Mouse (Mus musculus) forebrain, embryonic 11.5 days (tissue): ENCODE measurements at regions not wholly inside any gene's neighbourhood (a gene's known extent, or its start where the extent isn't known, plus 50 kb on each side); places are given as distances from the start of the nearest gene placed in this dataset.

Source experiments
- ATAC-seq: fragments of 200-750 bp; cut with Nextera tagmentation; replicated peaks from 2 replicates; pipeline ENCODE4 v1.8.0; 2017; ENCODE audit warnings: moderate TSS enrichment; ENCODE audit not compliant: low FRiP score
- DNase-seq: peaks from one replicate; pipeline ENCODE4 v3.0.0-alpha.2; 2017; ENCODE audit warnings: low spot score
- H3K27ac ChIP-seq: fragments of 300-500 bp; sonication (generic); 2 replicates; pipeline ENCODE4 v1.5.1; 2014; ENCODE audit warnings: low read depth, low read length
- H3K27me3 ChIP-seq: fragments of 300-500 bp; sonication (generic); 2 replicates; pipeline ENCODE4 v1.6.1; 2014; ENCODE audit warnings: mild to moderate bottlenecking, low read length, mixed read lengths; ENCODE audit not compliant: control insufficient read depth, insufficient read depth
- H3K36me3 ChIP-seq: fragments of 300-500 bp; sonication (generic); 2 replicates; pipeline ENCODE4 v1.6.1; 2014; ENCODE audit warnings: mild to moderate bottlenecking, low read length, moderate library complexity, mixed read lengths; ENCODE audit not compliant: control insufficient read depth, insufficient read depth
- H3K4me1 ChIP-seq: fragments of 300-500 bp; sonication (generic); replicated peaks from 2 replicates; pipeline ENCODE4 v1.6.1; 2014; ENCODE audit warnings: low read length, mixed read lengths; ENCODE audit not compliant: control insufficient read depth, insufficient read depth
- H3K4me2 ChIP-seq: fragments of 300-500 bp; sonication (generic); 2 replicates; pipeline ENCODE4 v1.6.1; 2014; ENCODE audit warnings: low read depth, mild to moderate bottlenecking, low read length, moderate library complexity, mixed read lengths; ENCODE audit not compliant: severe bottlenecking
- H3K4me3 ChIP-seq: fragments of 300-500 bp; sonication (generic); 2 replicates; pipeline ENCODE4 v1.5.1; 2014; ENCODE audit warnings: low read depth, low read length
- H3K9ac ChIP-seq: fragments of 300-500 bp; sonication (generic); 2 replicates; pipeline ENCODE4 v1.6.1; 2014; ENCODE audit warnings: low read length
- H3K9me3 ChIP-seq: fragments of 300-500 bp; sonication (generic); 2 replicates; pipeline ENCODE4 v1.6.1; 2016; ENCODE audit warnings: low read length, mixed read lengths; ENCODE audit not compliant: control insufficient read depth
- WGBS: fragments of 180-500 bp; shearing (Covaris S2); extraction: QIAGEN DNeasy Blood & Tissue Kit; methylation state at CpG from one replicate; pipeline ENCODE4 v1.1.7; 2014; 5-methylcytosine and 5-hydroxymethylcytosine counted together

DNA sequence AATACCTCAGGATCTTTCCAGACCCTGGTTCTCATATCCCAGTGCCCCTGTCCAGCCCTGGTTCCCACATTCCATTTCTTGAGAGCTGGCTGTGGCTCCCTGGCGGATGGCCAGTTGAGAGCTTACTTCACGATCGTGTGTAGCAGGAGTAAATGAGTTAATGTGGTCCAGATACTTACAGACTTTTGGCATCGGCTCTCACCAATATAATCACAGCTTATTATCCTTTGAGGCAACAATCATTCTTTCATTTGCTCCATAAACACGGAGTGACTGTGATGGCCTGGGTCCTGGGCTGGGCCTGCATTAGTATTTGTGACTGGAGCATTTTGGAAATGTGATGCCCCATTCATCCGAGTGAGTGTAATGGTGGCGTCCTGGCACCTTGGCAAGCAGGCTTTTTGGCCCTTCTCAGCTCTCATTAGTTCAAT is 103.5 kb downstream of the Btg1 start:
- H3K9ac ChIP-seq = no peak overlapping the region
- no peak overlapping the region for H3K4me2 ChIP-seq
- H3K9me3 ChIP-seq = no peaks in the 10 kb centered on the region
- H3K4me3 ChIP-seq = no peak overlapping the region
- WGBS = 73% methylated on average over 7 of the region's 7 CpGs
- DNase-seq (no peak), ATAC-seq (no peak)
- peaks cover 11% of the 10 kb centered on the region; the same call in 1 of the 2 replicates for H3K4me1 ChIP-seq
- H3K27me3 ChIP-seq = no peaks in the 10 kb centered on the region
- H3K27ac ChIP-seq = no peak overlapping the region
- H3K36me3 ChIP-seq = no peaks in the 10 kb centered on the region

- Histone ChIP-seq H3K4me1 (peaks cover 11% of the 10 kb centered on the region; the same call in 1 of the 2 replicates), H3K9me3 (no peaks in the 10 kb centered on the region), H3K4me3 (no peak overlapping the region), H3K9ac (no peak overlapping the region), H3K4me2 (no peak overlapping the region), H3K27ac (no peak overlapping the region), H3K27me3 (no peaks in the 10 kb centered on the region), H3K36me3 (no peaks in the 10 kb centered on the region)
- 0 out of 2 replicates have a peak, but pooled peaks have one; percentile 10 for ATAC-seq
- WGBS = 24% methylated on average over 9 of the region's 9 CpGs
- DNase-seq = no peak
These were observed 104.3 kb downstream of the Btg1 start for GRCm38 (mm10) chr10:96720956-96721688.

DNA sequence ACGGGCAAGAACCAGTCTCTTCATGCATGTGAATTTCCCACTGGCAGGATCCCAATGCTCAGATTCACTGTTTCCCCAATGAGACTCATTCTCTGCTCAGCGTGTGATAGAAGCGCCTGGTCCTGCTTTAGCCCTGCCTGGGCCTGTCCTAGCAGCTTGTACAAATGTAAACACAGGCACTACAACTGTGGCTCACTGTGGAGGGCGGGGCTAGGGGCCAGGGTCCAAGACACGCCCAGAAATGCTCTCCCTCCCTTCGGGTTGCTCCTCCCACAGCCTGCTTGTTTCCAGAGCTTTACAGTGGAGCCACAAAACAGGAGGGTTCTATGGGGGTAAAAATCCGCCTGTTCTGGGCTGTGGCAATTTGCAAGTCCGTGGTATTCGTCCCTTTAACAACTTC is 105.7 kb downstream of the Btg1 start:
- Histone ChIP-seq H3K4me2 (no peak overlapping the region), H3K27me3 (no peaks in the 10 kb centered on the region), H3K4me1 (peaks cover 11% of the 10 kb centered on the region; the same call in 1 of the 2 replicates), H3K9ac (no peak overlapping the region; the same call in 1 of the 2 replicates), H3K36me3 (no peaks in the 10 kb centered on the region), H3K9me3 (no peaks in the 10 kb centered on the region), H3K27ac (no peak overlapping the region), H3K4me3 (no peak overlapping the region)
- 33% methylated on average over 9 of the region's 9 CpGs for WGBS
- peak; percentile 91 for ATAC-seq
- peak; percentile 82 for DNase-seq

- DNase-seq = no peak
- H3K9ac ChIP-seq = no peak overlapping the region
- H3K9me3 ChIP-seq = no peaks in the 10 kb centered on the region
- H3K4me3 ChIP-seq = no peak overlapping the region
- 91% methylated on average over 6 of the region's 6 CpGs for WGBS
- no peak for ATAC-seq
- H3K27me3 ChIP-seq = no peaks in the 10 kb centered on the region
- no peak overlapping the region for H3K27ac ChIP-seq
- peaks cover 11% of the 10 kb centered on the region; the same call in 1 of the 2 replicates for H3K4me1 ChIP-seq
- no peaks in the 10 kb centered on the region for H3K36me3 ChIP-seq
- H3K4me2 ChIP-seq = no peak overlapping the region
These were observed 106.3 kb downstream of the Btg1 start for GRCm38 (mm10) chr10:96723071-96723470.

- ATAC-seq (0 out of 2 replicates have a peak, but pooled peaks have one; percentile 11), DNase-seq (no peak)
- Histone ChIP-seq H3K9ac (no peak overlapping the region), H3K36me3 (no peaks in the 10 kb centered on the region), H3K9me3 (no peaks in the 10 kb centered on the region), H3K27ac (no peak overlapping the region), H3K4me1 (peaks cover 11% of the 10 kb centered on the region; the same call in 1 of the 2 replicates), H3K4me2 (no peak overlapping the region), H3K27me3 (no peaks in the 10 kb centered on the region), H3K4me3 (no peak overlapping the region)
- WGBS = 55% methylated on average over 11 of the region's 11 CpGs
These were observed 107.8 kb downstream of the Btg1 start for GRCm38 (mm10) chr10:96724436-96725175.

DNA sequence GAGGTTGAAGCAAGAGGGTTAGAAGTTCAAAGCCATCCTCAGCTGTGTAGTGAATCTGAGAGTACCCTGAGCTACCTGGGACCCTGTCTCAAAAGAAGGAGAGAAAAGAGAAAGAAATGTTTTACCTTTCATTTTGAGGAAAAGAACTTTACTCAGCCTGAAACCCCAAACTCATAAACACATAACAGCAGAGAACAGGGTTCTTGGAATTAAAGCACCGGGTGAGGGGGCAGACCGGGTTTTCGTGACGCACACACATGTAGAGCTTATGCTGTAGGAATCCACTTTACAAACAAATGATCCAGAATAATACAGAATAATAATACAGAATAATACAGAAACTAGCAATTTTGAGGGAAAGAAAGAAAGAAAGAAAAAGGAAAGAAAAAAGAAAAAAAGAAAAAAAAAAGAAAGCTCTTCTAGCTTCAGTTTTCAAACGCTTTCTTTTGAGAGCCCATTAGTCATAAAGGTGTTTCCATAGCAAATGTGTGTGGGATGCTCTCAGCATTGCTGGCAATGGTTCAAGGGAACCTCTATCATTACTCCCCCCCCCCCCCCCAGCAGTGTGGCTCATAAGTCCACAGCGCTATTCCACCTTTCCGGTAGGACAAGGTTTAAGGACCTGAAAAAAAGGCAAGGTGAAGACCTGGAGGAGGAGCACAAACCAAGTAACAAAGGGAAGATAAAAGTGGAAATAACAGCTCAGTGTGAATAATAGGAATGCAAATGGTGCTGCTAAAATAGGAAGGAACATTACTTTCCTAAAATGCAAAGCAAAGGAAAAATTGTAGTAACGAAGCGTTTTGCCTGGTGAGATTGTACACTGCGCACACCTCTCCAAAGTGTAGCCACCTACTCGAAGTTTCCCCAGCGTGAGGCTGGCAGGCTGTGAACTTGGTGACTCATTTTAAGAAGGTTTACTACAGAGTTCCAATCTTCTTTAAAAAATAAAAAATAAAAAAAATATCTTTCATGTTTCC is 110.3 kb downstream of the Btg1 start:
- Histone ChIP-seq H3K9me3 (no peaks in the 10 kb centered on the region), H3K27ac (no peak overlapping the region), H3K36me3 (no peaks in the 10 kb centered on the region), H3K9ac (no peak overlapping the region), H3K4me1 (peaks cover 5% of the 10 kb centered on the region; the same call in 1 of the 2 replicates), H3K4me3 (no peak overlapping the region), H3K27me3 (no peaks in the 10 kb centered on the region), H3K4me2 (no peak overlapping the region)
- no peak for ATAC-seq
- 90% methylated on average over 12 of the region's 12 CpGs for WGBS
- DNase-seq = no peak

- WGBS = 78% methylated on average over 5 of the region's 5 CpGs
These were observed 116.8 kb downstream of the Btg1 start for GRCm38 (mm10) chr10:96733581-96733980.

GRCm38 (mm10) chr10:96735146-96735545 is 118.3 kb downstream of the Btg1 start:
- Histone ChIP-seq H3K4me2 (no peak overlapping the region), H3K4me3 (no peak overlapping the region), H3K9me3 (no peaks in the 10 kb centered on the region), H3K9ac (no peak overlapping the region), H3K27ac (no peak overlapping the region), H3K4me1 (no peaks in the 10 kb centered on the region), H3K27me3 (no peaks in the 10 kb centered on the region), H3K36me3 (no peaks in the 10 kb centered on the region)
- DNase-seq (no peak), ATAC-seq (no peak)
- WGBS = 95% methylated on average over 11 of the region's 11 CpGs

More at GRCm38 (mm10) chr10:96733581-96733980, 116.8 kb downstream of the Btg1 start:
- DNase-seq = no peak
- no peaks in the 10 kb centered on the region for H3K9me3 ChIP-seq
- no peak overlapping the region for H3K4me2 ChIP-seq
- no peak overlapping the region for H3K27ac ChIP-seq
- no peaks in the 10 kb centered on the region for H3K27me3 ChIP-seq
- H3K36me3 ChIP-seq = no peaks in the 10 kb centered on the region
- no peaks in the 10 kb centered on the region for H3K4me1 ChIP-seq
- ATAC-seq = no peak
- no peak overlapping the region for H3K9ac ChIP-seq
- no peak overlapping the region for H3K4me3 ChIP-seq
